Mouse (Mus musculus) large intestine, adult 2 months (tissue): ENCODE data around the gene Sh3bgrl. TPM values are rescaled to one million over a fixed set of nuclear protein-coding genes. Genes with fewer than 3 reads are reported as not detected.
"Not testable (repeated sequence)": the region's sequence is repeated elsewhere in the genome, so short reads cannot be mapped to it uniquely, and the experiment has no call there.

ENCODE experiments used
- DNase-seq: peaks from one replicate; pipeline ENCODE4 v3.0.0-alpha.2; 2012; ENCODE audit warnings: low read depth, low spot score
- WGBS: fragments of 180-500 bp; shearing (Covaris S2); methylation state at CpG from one replicate; pipeline ENCODE4 v1.1.7; 2018; 5-methylcytosine and 5-hydroxymethylcytosine counted together
- polyA plus RNA-seq: library from polyadenylated mRNA; depleted of rRNA; stranded (reverse); fragments of >200 nt; gene quantifications from 2 replicates; pipeline ENCODE4 v1.2.3, GENCODE M21; 2012; rRNA removed

The Sh3bgrl gene
- 10.1 and 13.3 TPM in 2 replicates for polyA plus RNA-seq

DNA sequence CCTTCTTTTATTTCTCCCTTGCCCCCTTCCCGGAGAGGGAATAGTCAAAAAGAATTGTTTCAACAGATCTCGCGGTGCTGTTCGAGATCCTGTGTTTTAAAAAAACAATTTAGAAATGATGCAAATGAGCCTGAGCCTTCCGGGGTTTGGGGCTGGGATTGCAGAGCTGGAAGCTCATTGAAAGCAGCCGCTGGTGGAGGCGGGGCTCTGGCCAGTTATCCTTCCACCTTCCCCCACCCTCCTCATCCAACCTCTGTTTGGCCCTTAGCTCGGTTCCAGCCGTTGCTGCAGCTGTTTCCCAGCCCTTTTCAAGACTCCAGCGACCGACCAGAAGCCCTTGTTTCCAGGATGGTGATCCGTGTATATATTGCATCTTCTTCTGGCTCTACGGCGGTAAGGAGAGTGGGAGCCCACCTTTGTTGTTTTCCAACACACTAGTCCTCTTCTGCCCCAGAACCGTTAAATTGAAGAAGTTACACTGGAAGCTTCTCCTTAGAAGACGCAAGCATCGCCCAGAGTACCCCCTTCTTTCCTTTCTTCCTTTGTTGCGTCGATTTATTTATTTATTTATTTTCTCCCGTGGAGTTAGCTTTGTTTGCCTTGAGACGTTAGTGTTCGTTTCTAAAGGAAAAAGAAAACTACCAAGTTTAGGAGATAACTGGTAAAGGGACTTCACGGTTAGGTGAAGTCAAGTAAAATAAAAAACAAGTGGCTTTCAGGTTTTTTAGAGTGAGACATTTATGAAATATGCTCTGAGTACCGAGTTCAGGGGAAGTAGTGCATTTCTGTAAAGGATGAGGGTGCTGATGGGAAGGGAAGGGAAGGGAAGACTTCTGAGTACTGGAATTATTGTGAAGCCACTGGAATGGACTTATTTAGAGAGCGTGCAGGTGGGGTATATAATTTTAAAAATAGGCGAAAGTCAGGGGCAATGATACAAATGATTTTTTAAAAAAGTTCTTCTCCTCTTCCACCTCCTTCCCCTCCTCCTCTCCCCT, at the start of gene Sh3bgrl:
Gene Sh3bgrl (plus strand): TSS at position 121 of the 998 bp plus-strand sequence.
- no peak for DNase-seq
- 15% methylated on average over 26 of the region's 26 CpGs for WGBS

DNA sequence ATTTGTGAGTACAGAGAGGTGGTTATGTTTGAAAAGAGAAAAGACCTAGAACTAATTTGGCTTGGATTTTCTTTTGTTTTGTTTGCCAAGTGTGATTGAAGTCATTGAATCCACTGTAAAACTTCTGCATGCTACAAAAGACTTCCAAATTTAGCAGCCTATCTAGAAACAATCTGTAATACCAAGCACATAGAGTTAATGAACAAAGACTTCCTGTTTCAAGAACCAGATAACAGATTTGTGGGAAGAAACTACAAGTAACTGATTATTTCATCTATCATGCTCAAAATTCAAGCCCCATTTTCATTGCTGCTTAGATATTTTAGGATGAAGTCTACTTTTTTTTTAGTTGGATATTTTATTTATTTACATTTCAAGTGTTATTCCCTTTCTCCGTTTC, 47.4 kb upstream of the Sh3bgrl start:
- no peak for DNase-seq
- WGBS = 44% methylated on average over 1 of the region's 1 CpGs

DNA sequence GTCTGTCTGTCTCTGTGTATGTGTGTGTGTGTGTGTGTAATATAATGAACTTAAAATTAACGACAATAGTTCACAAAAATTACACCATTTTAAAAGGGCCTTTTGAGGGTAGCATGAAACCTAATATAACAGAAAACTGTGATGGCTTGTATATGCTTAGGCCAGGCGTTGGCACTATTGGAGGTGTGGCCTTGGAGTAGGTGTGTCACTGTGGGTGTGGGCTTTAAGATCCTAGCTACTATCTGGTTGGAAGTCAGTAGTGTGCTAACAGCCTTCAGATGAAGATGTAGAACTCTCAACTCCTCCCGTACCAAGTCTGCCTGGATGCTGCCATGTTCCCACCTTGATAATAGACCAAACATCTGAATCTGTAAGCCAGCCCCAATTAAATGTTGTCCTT, 23.4 kb upstream of the Sh3bgrl start:
- no peak for DNase-seq
- 73% methylated on average over 3 of the region's 3 CpGs for WGBS

DNA sequence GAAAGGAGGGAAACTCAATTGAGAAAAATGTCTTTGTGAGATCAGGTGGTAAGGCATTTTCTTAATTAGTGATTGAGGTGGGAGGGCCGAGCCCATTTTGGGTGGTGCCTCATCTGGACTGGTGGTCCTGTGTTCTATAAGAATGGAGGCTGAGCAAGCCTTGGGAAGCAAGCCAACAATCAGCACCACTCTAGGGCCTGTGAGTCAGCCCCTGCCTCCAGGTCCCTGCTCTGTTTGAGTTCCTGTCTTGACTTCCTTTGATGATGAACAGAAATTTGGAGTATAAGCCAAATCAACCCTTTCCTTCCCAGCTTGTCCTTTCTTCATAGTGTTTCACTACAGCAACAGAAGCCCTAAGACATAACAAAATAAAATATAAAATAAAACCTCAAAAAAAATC, 19.4 kb upstream of the Sh3bgrl start:
- no peak for DNase-seq

DNA sequence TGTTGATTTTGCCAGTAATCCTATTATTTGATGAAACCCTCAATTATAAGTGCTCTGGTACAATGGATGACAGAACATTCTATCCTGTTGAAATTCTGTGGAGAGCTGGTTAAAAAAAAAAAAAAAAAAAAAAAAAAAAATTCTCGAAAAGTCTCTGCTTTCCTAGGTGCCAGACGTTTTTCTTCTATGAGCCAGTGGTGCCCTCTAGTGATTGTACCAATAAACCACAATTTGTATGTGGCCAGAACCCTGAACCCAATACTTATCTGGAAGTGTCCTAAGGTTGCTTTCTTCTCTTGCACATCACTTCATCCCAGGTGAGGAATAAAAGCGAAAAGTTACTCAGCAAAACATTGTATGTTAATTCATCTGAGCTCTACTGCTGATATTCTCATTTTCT, 18.8 kb upstream of the Sh3bgrl start:
- no peak for DNase-seq
- 17% methylated on average over 3 of the region's 3 CpGs for WGBS

More for the DNA sequence above, 19.4 kb upstream of the Sh3bgrl start:
- WGBS = 86% methylated on average over 1 of the region's 1 CpGs

DNA sequence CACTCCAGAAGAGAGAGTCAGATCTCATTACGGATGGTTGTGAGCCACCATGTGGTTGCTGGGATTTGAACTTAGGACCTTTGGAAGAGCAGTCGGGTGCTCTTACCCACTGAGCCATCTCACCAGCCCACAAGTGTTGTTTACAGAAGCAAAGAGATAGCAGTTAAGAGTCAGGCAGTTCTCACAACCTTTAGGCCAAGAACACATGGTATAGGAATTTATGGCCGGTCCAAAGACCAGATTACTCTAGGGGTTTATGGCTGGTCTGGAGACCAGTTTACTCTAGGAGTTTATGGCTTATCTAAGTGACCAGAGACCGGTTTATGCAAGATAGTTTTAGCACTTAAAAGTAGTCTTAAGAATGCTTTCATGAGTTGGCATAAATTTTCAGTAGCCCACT, 15.8 kb upstream of the Sh3bgrl start:
- 50% methylated on average over 4 of the region's 4 CpGs for WGBS

DNA sequence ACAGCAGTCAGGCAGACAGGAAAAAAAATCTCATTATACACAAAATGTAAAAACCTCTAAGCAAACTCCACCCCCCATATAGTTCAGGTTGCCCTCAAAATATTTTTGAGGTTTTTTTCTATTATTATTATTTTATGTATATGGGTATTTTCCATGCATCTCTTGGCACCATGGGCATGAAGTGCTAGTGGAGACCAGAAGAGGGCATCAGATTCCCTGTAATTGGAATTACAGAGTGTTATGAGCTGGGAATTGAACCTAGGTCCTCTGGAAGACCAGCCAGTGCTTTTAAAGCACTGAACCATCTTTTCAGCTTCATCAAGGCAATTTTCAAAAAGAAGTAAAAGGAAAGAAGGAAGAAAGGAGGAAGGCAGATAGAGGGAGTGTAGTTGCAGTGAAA, 8.1 kb upstream of the Sh3bgrl start:
- no peak for DNase-seq

More for the DNA sequence above, 15.8 kb upstream of the Sh3bgrl start:
- not testable (repeated sequence) for DNase-seq

DNA sequence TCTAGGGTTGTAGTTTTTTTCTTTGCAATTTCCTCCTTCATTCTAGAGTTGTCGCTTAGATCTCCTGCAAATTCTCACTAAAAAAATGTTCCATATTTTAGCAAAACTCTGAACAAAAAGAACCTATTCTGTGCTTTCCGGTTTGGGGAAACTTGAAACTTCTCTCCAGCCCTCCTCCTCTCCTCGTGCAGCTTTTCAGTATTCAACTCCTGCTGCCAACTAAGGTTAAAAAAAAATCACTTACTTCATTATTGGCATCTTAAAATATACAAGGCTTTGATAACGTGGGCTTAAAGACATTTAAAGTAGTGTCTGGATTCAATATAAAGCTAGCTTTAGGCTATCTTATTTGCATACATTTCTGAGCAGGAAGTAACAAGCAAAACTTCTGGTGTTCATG, 365 bp upstream of the Sh3bgrl start:
- WGBS = 10% methylated on average over 4 of the region's 4 CpGs
- DNase-seq = no peak

DNA sequence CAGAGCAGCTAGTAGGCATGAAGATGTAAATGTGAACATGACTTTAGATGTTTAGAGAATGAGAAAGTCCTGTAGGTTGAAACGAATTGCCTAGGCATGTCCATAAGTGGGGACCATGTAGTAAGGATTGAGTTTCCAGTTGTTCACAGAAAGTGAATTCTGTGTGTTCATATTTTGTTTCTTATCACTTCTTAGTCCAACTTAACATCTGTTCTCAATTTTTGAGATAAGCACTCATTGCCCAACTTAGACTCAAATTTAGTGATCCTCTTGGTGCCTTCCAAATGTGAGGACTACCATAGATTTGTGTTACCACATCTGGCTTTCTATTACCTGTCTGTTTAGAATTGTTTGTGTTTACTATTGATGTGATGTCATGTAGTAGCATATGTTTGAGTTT, 3.3 kb downstream of the Sh3bgrl start:
- WGBS = 59% methylated on average over 1 of the region's 1 CpGs

DNA sequence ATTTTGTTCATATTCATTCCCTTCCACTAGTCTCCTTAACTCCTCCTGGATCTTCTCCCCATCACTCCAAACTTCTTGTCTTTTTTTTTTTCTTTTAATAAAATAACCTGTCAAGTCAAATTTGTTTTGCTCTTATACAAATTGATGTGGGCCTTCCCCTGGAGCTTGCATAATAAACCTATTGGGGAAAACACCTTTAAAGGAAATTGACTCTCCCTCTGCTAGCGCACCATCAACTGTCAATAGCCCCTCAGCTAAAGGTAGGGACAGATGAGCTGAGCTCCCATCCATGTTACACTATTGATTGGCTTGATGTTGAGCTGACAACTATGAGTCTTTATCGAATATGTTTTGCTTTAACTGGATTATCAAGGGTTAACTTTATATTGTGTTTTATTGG, 5.3 kb downstream of the Sh3bgrl start:
- whole genome bisulfite sequencing = 85% methylated on average over 2 of the region's 2 CpGs
- DNase-seq = no peak

More for the DNA sequence above, 3.3 kb downstream of the Sh3bgrl start:
- no peak for DNase-seq

DNA sequence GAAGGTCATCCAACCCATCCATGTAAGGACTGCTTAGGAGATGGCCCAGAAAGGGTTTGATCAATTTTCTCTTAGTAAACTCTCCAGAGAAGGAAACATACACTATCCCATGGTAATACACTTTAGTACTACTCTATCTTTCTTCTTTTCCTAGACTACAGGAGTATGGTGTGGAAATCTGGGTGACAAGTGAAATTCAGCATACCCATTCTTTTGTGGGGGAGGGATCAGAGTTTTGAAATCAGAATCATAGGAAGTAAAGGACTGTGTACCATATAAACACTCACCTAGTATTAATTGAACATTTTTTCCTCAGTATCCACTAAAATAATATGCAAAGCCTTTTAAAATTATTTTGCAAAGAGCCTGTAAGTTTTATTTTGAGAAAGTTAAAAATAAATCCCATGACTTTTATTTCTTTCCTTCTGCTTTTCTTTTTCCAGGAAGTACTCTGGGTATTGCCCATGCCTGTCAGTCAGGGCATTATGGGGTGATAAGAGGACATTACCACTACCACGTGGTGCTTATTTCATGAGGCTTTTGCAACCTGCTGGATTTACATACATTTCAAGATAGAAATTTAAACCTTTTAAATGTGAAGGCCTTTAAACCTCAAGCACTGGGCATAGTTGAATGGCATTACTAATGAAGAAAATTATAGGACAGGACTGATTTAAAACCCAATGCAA, 13.1 kb downstream of the Sh3bgrl start:
- 21% methylated on average over 1 of the region's 1 CpGs for WGBS
- no peak for DNase-seq

DNA sequence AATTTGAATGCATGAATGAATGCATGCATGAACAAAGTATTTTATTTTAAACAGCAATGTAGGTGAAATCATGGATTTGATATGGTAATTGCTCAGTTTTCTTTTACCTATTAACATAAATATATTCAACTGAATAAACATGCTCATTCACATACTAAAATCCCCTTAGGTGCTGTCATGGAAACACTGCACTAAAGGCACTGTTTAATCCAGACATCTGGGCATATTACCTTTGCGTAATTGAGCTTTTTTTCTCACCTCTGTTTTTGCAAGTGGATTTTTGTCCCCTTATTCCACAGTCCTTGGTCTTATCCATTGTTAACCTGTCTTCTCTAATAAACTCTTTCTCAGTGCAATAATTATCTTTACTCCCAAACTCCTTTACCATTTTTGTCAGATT, 17.7 kb downstream of the Sh3bgrl start:
- no peak for DNase-seq
- WGBS = 91% methylated on average over 1 of the region's 1 CpGs

DNA sequence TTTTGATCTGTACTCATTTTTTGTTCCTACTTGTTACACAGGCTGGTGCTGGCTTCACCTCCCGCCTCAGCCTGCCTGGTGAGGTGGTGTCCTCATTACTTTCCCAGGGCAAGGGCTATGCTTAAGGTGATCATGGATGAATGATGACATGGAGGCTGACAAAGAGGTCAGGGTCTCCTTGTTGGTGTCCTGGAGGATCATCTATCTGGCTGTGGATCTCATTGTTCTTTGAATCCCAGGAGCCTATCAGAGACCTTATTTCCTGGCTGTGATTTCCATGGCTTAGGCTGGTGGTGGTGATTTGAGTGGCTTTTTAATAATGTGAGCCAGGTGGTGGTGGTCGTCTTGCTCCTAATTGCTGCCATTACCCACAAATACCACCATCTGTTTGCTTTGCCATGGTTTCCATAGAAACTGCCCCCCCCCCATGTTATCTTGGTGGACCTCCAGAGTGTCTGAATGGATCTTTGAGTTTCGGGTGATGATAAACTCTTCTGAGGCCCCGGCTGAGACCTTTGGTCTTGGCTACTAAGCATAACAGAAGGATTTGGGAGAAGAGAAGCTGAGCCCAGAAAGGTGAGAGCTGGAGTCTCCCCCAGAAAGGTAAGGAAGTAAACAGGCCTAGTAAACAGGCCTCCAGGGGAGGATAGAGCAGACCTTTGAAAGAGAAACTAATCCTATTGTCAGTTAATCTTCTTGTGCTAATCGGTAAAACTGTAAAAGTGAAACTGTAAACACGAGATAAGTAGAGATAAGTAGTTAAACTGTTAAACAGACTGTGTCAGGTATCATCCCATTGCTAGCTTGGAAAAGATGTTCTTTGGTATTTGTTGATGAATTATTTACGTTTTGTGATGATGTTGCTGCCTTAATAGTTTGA, 18.5 kb downstream of the Sh3bgrl start:
- WGBS = 33% methylated on average over 7 of the region's 7 CpGs
- DNase-seq = no peak

DNA sequence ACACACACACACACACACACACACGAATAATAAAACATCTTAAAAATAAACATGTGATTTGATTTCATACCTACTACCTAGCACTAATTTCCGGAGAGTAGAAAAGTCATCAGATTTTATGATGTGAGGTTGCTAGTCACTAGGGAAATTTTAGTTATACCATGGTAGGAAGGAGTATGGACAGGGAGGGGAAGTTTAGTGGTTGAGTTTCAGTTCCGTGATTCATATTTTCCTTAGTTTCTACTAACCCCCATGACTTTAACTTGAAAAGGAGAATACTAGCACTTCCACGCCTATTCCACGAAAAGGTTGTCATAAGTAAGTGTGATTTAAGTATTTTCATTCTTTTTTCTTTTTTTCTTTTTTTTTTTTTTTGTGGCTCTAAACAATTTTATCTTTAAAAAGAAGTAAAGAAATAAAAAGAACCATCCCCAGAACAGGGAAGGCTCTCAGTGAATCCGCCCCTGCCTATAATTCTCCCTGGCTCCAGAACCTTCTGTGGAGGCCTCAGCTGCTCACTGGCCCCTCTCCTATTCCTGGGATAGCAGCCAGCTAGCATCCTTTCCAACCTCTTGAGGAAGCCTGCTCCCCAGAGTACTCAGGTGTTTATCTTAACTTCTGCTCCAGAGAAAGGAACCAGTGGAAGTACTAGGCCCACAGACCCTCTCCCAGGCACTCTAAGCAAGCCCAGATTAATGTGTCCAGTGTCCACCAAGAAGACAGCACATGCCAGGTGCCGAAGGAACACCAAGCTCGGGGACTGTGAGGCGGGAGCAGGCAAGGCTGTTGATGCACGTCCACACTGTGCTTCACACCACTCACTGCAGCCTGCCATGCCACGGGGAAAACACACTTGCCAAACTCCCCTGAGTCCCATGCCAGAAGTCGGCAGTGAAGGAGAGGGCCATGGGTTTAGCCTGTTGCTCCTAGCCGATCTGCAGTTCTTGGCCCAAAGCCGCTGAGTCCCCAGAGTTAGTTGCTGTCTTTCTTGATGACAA, 25.0 kb downstream of the Sh3bgrl start:
- DNase-seq = no peak
- 77% methylated on average over 14 of the region's 14 CpGs for WGBS

DNA sequence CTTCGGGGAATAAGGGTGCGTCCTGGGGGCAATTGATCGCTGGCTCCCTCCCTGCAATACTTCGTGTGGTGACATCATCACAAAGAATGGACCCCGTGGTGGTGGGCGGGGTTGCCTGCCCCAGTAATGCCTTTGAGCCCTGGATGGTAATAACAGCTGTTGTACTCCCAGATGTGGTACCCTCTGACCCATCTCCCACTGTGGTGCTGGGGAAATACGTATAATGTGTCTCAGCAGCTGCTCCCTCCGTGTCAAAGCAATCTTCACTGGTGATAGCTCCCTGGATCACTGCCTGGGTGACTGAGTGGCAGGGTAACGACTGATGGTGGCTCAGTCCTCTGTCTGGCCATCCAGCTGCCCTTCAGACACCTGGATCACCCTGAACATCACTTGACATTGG, 26.0 kb downstream of the Sh3bgrl start:
- DNase-seq = no peak
- WGBS = 64% methylated on average over 9 of the region's 9 CpGs

DNA sequence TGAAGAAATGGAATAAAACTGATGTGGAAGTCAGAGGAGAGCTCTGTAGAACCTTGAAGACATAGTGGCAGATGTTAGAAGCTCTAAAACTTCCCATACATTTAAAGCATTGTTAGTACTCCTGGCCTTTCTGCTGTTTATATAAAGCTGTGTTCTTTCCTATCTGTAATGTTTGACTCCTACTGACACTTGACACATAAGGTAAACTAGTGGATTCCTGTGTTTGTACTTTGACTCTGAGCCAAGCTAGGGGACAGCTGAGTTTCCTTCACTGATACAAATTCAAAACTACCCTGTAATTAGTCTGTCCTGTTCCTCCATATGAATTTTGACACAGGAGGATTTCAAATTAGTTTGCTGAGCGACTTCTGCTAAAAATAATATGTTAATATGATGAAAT, 27.5 kb downstream of the Sh3bgrl start:
- 38% methylated on average over 1 of the region's 1 CpGs for WGBS
- DNase-seq = no peak

DNA sequence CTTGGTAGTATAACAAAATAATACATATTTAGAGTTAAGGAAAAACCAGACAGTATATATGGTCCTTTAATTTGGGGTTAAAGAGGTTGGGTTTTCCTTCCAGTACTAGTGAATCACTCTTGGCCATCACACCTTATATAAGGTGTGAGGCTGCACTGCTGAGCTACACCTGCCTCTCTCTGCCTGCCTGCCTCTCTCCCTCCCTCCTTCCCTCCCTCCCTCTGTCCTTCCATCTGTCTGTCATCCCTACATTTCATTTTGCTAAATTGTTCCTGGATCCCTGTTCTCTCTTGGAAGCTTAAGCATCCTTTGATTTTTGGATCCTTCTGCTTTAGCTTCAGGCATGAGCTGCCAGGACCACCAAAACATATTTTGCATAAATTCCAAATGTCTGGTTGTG, 28.6 kb downstream of the Sh3bgrl start:
- no peak for DNase-seq

DNA sequence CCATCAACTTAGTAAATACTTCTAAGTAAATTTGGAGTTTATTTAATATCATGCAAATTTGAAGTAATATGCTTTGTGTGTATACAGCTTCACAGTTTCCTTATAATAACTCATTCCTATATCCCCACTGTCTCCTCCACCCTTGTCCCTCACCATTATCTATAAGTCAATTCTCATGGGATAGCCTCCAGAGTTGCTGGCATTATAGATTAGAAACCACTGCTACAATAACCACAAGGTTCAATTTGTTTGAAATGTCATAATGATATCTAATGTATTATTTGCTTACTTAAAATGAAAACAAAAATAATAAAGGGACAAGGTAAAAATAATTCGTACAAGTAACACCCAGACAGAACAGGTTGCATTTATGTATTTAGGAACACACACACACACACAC, 31.7 kb downstream of the Sh3bgrl start:
- DNase-seq = no peak
- WGBS = 83% methylated on average over 1 of the region's 1 CpGs
